Mouse (Mus musculus): ENCODE results near the gene Slc29a1. TPM values are rescaled to one million over a fixed set of nuclear protein-coding genes. Genes with fewer than 3 reads are reported as not detected.
A peak's percentile ranks its signal among the peaks of the same experiment; 100 is the strongest.

The Slc29a1 gene
- total and polyA plus RNA-seq, 3 experiments, result 58.4 to 88.0 (median 72.1) TPM

- peaks cover 57 to 68% of the 10 kb centered on the region in 2 experiments for H3K36me3 ChIP-seq (replicated peaks in 1 of 2; ENCODE audit: control insufficient read depth in 1 of 2, insufficient read depth in 1 of 2, low read length in 1 of 2)
- H3K79me2 ChIP-seq (replicated peaks; ENCODE audit: control insufficient read depth, extremely low read depth, insufficient read depth, poor library complexity, severe bottlenecking), result peaks cover 60% of the 10 kb centered on the region
- H3K4me1 ChIP-seq (ENCODE audit: control insufficient read depth in 1 of 2, insufficient read depth in 2 of 2), result peaks cover 33 to 70% of the 10 kb centered on the region in 2 experiments
- peak overlapping the region; percentile 42 for H3K27ac ChIP-seq (ENCODE audit: insufficient read depth, low read depth)
- H3K9ac ChIP-seq (ENCODE audit: insufficient read depth, low read depth), result peak overlapping the region; percentile 99; the same call in 1 of the 2 replicates
- TF ChIP-seq ETS1 (conservative IDR thresholded peaks at IDR 0.05; ENCODE audit: low read depth, low read length), result no peak
- no peak for TF ChIP-seq TBP (conservative IDR thresholded peaks at IDR 0.05; ENCODE audit: low read depth, low read length)
- TF ChIP-seq SIN3A (IDR thresholded peaks at IDR 0.05; ENCODE audit: low read length), result no peak
- TF ChIP-seq ZKSCAN1 (IDR thresholded peaks at IDR 0.05; ENCODE audit: borderline replicate concordance, low read depth, low read length), result no peak
- no peak for TF ChIP-seq RCOR1 (conservative IDR thresholded peaks at IDR 0.05; ENCODE audit: low read depth, low read length)
- no peak for TF ChIP-seq NRF1 (IDR thresholded peaks at IDR 0.05; ENCODE audit: low read depth, low read length)
- TF ChIP-seq KAT2A (IDR thresholded peaks at IDR 0.05; ENCODE audit: insufficient replicate concordance, low read length), result no peak
- TF ChIP-seq ZMIZ1 (IDR thresholded peaks at IDR 0.05; ENCODE audit: low read depth, low read length), result peak; percentile 11; the same call in 1 of the 2 replicates
- TF ChIP-seq SMC3 (IDR thresholded peaks at IDR 0.05; ENCODE audit: low read depth, low read length), result no peak
- no peak for TF ChIP-seq NELFE (IDR thresholded peaks at IDR 0.05; ENCODE audit: low read depth, low read length)
- 0 out of 2 replicates have a peak, but pooled peaks have one; percentile 22 for TF ChIP-seq MAX (IDR thresholded peaks at IDR 0.05; ENCODE audit: low read length)
- no peak for TF ChIP-seq GABPA (IDR thresholded peaks at IDR 0.05; ENCODE audit: insufficient replicate concordance, low read depth, low read length)
- TF ChIP-seq POLR2AphosphoS2 (IDR thresholded peaks at IDR 0.05; ENCODE audit: low read depth, low read length), result no peak; the same call in 1 of the 2 replicates
- TF ChIP-seq IRF4 (IDR thresholded peaks at IDR 0.05; ENCODE audit: low read depth, low read length), result no peak
- H3K27me3 ChIP-seq (replicated peaks), result no peaks in the 10 kb centered on the region
- H3K4me2 ChIP-seq (ENCODE audit: insufficient read depth, low read depth, poor library complexity, severe bottlenecking), result peak overlapping the region; percentile 90; the same call in 1 of the 2 replicates
- no peaks in the 10 kb centered on the region for H3K9me3 ChIP-seq (replicated peaks; ENCODE audit: low read length)
- in situ Hi-C loops (cut with MboI; ENCODE audit: low pct_ligation_motif_present, low pct_unique_long_range_greater_than_20kb, low sequenced_read_pairs), result no loop called here
- dilution Hi-C loops (cut with MboI; ENCODE audit: extremely low pct_ligation_motif_present, extremely low pct_unique_long_range_greater_than_20kb, low sequenced_read_pairs), result no loop called here
- H3K4me3 ChIP-seq (replicated peaks in 1 of 3; ENCODE audit: low read depth in 2 of 3, low read length in 2 of 3, poor library complexity in 1 of 3), result peak overlapping the region in 2 of 3 experiments; percentile 5 to 93
- no peak for DNase-seq (ENCODE audit: extremely low read depth)
These were observed 29.4 kb downstream of the Slc29a1 start for GRCm38 (mm10) chr17:45569999-45570398.

- H3K79me2 ChIP-seq (replicated peaks; ENCODE audit: control insufficient read depth, extremely low read depth, insufficient read depth, poor library complexity, severe bottlenecking), result peaks cover 63% of the 10 kb centered on the region
- no peaks in the 10 kb centered on the region for H3K27me3 ChIP-seq (replicated peaks)
- H3K9me3 ChIP-seq (replicated peaks; ENCODE audit: low read length), result no peaks in the 10 kb centered on the region
- dilution Hi-C loops (cut with MboI; ENCODE audit: extremely low pct_ligation_motif_present, extremely low pct_unique_long_range_greater_than_20kb, low sequenced_read_pairs) (no loop called here), in situ Hi-C loops (cut with MboI; ENCODE audit: low pct_ligation_motif_present, low pct_unique_long_range_greater_than_20kb, low sequenced_read_pairs) (no loop called here)
- peak overlapping the region; percentile 90; the same call in 1 of the 2 replicates for H3K4me2 ChIP-seq (ENCODE audit: insufficient read depth, low read depth, poor library complexity, severe bottlenecking)
- peak overlapping the region in 1 of 3 experiments; percentile 15 for H3K4me3 ChIP-seq (replicated peaks in 1 of 3; ENCODE audit: low read depth in 2 of 3, low read length in 2 of 3, poor library complexity in 1 of 3)
- peaks cover 29 to 62% of the 10 kb centered on the region in 2 experiments for H3K4me1 ChIP-seq (ENCODE audit: control insufficient read depth in 1 of 2, insufficient read depth in 2 of 2)
- H3K27ac ChIP-seq (ENCODE audit: insufficient read depth, low read depth), result 0 out of 2 replicates have a peak overlapping the region, but pooled peaks have one; percentile 25
- no peak overlapping the region for H3K9ac ChIP-seq (ENCODE audit: insufficient read depth, low read depth)
- H3K36me3 ChIP-seq (replicated peaks in 1 of 2; ENCODE audit: control insufficient read depth in 1 of 2, insufficient read depth in 1 of 2, low read length in 1 of 2), result peaks cover 57 to 68% of the 10 kb centered on the region in 2 experiments
- no peak for DNase-seq (ENCODE audit: extremely low read depth)
- TF ChIP-seq MXI1 (IDR thresholded peaks at IDR 0.05; ENCODE audit: low read depth, low read length), result peak; percentile 49; the same call in 1 of the 2 replicates
- TF ChIP-seq RCOR1 (conservative IDR thresholded peaks at IDR 0.05; ENCODE audit: low read depth, low read length), result no peak
- TF ChIP-seq POLR2A (IDR thresholded peaks at IDR 0.05; ENCODE audit: low read depth, low read length), result no peak; the same call in 1 of the 2 replicates
- 0 out of 2 replicates have a peak, but pooled peaks have one; percentile 13 for TF ChIP-seq USF2 (conservative IDR thresholded peaks at IDR 0.05; ENCODE audit: low read depth, low read length)
- TF ChIP-seq MYC (IDR thresholded peaks at IDR 0.05; ENCODE audit: low read depth, low read length), result peak; percentile 68
- TF ChIP-seq JUND (conservative IDR thresholded peaks at IDR 0.05; ENCODE audit: low read depth, low read length), result no peak
- no peak for TF ChIP-seq ZKSCAN1 (IDR thresholded peaks at IDR 0.05; ENCODE audit: borderline replicate concordance, low read depth, low read length)
- TF ChIP-seq ZNF384 (IDR thresholded peaks at IDR 0.05; ENCODE audit: low read depth, low read length), result no peak
These were observed 30.4 kb downstream of the Slc29a1 start for GRCm38 (mm10) chr17:45568990-45569389.

Measured in CH12.LX (cell line).